Mouse (Mus musculus): ENCODE results near the gene Slc16a5.
"Not testable (repeated sequence)": the region's sequence is repeated elsewhere in the genome, so short reads cannot be mapped to it uniquely, and the experiment has no call there.

Gene Slc16a5

GRCm38 (mm10) chr11:115478296-115478938 is 16.1 kb downstream of the Slc16a5 start:
- DNase-seq (ENCODE audit: low read depth, low spot score): no peak

DNA sequence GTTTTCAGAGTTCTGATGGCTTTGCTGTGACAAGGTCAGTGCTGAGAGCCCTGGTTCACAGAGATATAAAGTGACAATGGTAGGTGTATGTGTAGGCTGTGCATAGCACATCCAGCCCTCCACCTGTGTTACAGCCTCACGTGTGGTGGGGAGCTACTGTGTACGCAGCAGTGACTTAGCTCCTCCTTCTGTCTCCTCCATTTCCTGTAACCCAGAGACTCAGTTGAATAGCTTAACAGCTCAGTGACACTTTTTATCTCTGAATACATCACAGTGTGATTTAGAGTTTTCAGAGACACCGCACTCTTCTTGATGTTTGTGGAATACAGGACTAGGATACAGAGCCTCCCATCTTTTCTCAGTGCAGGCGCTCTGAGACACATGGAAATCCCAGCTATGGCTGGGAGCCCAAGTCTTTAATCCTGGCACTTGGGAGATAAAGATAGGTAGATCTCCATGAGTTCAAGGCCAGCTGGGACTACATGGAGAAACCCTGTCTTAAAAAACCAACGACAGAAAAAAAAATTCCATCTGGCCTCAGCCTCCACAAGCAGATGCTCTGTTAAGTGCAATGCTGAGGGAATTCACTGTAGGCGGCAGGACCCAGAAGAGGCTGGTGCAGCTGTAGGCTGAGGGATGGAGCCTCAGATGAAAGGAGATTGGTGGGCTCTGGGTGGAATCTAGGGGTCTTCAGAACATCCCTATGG is 19.4 kb downstream of the Slc16a5 start:
- no peak for DNase-seq (ENCODE audit: low read depth, low spot score)

- no peak for DNase-seq (ENCODE audit: low read depth, low spot score)
Observed at GRCm38 (mm10) chr11:115483278-115483677, 21.0 kb downstream of the Slc16a5 start.

DNA sequence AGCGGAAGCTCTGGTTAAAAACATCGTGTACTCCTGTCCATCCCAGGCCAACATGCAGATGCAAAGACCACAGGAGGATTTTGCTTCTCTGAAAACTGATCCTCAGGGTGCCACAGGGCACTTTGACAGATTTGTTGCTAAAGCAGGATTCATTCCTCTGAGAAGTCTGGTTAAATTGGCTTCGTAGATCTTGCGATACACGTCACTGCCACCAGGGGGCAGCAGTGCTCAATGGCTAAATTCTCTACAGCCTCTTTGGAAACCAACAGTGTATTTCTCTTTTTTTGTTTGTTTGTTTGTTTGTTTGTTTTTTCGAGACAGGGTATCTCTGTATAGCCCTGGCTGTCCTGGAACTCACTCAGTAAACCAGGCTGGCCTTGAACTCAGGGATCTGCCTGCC is 21.5 kb downstream of the Slc16a5 start:
- peak; percentile 75 for DNase-seq (ENCODE audit: low read depth, low spot score)

DNA sequence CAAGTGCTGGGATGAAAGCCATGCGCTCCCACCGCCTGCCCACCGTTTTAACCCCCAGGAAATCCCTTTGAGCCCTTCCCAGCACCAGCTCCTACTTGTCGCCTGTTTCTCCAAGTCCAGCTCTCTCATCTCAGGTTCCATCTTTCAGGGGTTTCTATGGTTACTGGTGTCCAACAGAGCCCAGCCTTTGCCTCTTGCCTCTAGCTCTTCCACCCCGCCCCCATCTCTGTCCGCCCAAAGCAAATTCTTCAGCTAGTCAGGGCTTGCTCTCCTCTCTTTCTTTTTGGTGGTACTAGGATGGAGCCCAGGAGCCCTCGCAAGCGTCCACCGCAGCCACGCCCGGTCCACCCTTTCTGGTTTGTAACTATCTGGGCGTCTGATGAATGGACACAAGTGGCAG is 22.9 kb downstream of the Slc16a5 start:
- no peak for DNase-seq (ENCODE audit: low read depth, low spot score)

DNA sequence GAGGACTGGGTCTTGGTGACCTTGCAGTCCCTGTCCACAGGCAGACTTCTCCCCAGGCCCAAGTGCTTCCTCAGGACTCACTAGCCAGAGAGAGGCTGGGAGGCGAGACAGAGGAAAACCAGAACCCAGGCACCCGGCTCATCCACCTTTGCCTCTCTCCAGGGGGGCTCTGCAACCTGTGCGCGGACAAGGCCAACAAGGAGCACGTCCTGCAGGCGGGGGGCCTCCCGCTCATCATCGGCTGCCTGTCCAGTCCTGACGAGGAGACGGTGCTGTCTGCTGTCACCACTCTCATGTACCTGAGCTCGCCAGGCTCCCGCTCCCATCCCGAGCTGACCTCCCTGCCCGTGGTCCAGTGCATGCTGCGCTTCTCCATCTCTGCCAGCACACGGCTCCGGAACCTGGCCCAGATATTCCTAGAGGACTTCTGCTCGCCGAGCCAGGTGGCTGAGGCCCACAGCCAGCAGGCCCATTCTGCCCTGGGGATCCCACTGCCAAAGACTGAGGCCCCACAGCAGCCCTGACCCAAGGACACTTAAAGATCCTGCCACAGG is 26.4 kb downstream of the Slc16a5 start:
- no peak for DNase-seq (ENCODE audit: low read depth, low spot score)

DNA sequence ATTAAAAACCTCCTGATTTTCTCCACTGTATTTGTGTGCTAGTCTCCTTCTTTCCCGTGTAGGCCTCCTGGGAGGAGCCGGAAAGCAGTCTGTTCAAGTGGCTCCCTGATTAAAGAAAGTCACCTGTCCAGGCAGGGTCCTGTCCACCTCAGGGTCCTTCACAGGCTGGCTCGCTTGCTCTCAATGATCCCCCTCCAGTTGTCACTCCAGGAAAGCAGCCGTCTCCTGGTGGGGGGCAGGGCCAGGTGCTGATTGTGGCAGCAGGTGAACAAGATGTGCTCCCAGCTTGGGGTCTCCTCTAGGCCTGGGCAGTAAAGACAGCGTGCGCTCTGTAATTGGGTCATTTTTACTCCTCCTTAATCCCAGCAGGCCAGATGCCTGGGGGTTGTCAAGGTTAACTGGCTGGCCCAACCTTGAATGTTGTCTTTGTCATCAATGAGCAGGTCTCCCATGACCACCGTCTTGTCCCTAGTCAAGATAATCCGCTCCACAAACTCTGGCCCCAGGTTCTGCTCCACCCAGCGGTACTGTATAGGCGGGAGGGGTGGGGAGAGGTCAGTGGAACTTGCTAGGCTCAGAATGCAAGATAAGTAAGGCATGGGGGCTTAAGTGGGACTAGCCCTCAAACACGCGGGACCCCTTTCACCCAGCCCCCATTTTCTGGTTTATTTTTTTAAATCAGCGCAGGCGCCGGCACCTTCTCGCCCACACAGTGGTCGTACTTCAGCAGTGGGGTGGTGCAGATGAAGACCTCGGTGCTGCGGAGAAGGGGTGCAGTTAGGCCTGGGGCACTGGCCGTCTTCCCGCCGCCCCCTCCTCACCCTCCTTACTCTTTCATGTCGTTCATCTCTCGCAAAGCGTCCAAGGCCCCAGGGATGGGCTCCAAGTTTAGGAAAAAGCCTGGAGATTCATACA is 28.4 kb downstream of the Slc16a5 start:
- no peak for DNase-seq (ENCODE audit: low read depth, low spot score)

DNA sequence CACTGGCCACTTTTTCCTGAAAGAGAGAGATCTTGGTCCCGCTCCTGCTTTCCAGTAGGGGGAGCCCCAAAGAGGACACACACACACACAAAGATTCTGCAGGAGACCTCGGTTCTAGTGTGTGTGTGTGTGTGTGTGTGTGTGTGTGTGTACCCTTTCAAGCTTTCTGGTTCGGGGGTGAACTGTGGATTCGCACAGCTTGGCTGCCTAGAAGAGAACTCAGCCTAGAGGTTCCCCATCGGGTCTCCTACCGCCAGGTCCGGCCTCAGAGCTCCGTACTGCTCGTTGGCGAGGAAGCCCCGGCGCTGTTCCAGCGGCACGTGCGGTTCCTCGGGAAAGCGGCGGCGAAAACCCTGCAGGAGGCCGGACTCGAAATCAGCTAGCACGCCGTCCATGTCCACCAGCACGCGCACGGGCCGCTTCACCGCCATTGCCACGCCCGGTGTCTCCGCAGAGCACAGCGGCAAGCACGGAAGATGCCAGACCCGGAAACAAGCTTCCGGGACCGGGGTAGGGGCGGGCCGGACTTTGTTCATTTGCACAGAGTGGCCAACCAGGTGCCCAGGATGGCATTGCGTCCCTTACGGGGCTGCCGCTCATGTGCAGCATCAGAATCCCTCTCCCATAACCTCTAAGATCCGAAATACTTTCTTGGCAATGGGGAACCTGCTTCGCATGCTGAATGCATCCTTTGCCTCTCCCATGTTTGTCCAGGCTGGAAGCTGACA is 29.2 kb downstream of the Slc16a5 start, which contains the start of gene Nt5c:
Nt5c (minus strand) TSS at position 507 of the 728 bp plus-strand sequence.
- DNase-seq (ENCODE audit: low read depth, low spot score): peak; percentile 48

- no peak for DNase-seq (ENCODE audit: low read depth, low spot score)
Observed at GRCm38 (mm10) chr11:115492387-115492786, 30.1 kb downstream of the Slc16a5 start.

DNA sequence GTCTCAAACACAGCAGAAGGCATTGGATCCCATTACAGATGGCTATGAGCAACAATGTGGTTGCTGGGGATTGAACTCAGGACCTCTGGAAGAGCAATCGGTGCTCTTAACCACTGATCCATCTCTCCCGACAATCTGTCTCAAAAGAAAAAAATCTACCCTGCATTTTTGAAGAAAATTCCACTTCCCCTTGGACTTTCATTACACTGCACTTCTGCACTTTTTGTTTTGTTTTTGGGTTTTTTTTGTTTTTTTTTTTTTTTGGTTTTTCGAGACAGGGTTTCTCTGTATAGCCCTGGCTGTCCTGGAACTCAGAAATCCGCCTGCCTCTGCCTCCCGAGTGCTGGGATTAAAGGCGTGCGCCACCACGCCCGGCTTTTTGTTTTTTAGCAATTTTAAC is 34.3 kb downstream of the Slc16a5 start:
- DNase-seq (ENCODE audit: low read depth, low spot score): not testable (repeated sequence)

DNA sequence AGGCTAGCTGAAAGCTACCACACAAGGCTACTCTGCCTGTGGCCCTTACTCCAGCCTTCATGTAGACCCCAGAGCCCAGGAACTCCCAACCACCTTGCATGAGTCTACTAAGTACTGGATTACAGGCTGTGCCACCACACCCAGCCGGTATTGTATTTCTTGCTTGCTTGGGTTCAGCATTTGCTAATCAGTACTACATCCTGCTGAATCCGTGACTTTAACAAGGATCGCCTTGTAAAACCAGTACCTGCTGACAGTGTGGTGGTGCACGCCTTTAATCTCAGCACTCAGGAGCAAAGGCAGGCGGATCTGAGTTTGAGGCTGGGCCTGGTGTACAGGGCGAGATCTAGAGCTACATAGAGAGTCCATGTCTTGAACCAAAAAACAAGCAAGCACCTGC is 40.4 kb downstream of the Slc16a5 start:
- no peak for DNase-seq (ENCODE audit: low read depth, low spot score)

DNA sequence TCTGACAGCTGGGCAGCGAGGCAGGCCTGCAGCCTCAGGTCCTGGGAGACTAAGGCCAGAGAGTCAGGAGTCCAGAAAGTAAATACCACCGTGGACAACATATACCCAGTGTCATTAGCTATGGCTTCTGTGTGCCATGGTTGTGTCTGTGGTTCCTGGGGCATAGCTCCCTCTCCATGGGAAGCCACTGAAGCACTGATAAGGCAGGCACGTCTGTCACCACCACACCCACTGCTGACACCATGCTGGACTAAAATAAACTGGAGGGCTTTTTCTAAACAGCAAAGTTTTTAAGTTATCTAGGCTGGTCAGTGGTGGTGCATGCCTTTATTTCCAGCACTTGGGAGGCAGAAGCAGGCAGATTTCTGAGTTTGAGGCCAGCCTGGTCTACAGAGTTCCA is 44.3 kb downstream of the Slc16a5 start:
- DNase-seq (ENCODE audit: low read depth, low spot score): no peak

DNA sequence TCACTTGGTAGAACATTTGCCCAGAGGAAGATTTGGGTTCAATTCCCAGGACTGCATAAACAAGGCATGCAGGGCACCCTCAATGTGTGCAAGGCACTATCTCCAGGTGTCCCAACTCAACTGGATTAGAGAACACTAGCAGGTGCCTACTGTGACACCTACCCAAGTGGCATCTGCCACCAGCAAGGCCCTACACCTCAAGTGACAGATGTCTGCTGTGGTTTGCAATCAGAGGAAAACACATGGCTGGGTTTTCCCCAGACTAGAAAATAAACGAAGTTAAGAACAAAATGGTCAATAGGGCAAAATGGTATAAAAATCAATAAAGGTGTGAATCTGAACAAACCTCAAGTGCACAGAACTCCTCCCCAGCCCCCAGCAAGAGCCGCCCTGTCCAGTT is 45.8 kb downstream of the Slc16a5 start:
- DNase-seq (ENCODE audit: low read depth, low spot score): no peak

DNA sequence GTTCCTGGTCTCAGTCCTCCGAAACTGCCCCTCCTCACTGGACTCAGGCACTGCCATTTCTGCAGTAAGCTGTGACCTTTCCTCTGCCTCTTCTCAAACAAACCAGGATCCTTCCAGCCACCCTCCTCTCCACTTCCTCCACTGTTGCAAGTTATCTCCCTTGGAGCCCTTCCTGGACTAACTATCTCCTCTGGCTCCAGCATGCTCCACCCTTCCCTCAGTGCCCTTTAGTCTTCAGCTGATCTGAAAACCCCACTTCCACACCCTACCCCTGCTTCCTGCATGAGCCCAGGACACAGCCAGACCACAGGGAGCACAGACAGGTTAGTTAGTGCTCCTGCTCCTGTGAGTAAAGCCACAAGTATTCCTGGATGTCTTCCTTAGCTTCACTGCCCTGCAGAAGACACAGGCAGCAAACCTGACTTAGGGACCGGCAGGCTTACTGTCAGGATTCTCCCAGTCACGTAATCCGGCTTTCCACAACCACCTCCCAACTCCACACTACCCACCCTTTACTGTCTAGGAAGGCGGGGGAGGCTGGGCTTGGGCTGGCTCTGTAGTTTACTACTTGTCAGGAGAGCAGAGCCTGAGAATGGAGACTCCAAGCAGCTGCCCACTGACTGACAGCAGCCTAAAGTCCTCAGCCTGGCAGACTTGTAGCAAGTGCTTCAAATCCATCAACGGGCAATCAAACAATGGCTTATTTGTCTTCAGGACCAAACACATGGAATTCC is 47.7 kb downstream of the Slc16a5 start:
- peak; percentile 32 for DNase-seq (ENCODE audit: low read depth, low spot score)

- no peak for DNase-seq (ENCODE audit: low read depth, low spot score)
Observed at GRCm38 (mm10) chr11:115510507-115510888, 48.2 kb downstream of the Slc16a5 start.

DNA sequence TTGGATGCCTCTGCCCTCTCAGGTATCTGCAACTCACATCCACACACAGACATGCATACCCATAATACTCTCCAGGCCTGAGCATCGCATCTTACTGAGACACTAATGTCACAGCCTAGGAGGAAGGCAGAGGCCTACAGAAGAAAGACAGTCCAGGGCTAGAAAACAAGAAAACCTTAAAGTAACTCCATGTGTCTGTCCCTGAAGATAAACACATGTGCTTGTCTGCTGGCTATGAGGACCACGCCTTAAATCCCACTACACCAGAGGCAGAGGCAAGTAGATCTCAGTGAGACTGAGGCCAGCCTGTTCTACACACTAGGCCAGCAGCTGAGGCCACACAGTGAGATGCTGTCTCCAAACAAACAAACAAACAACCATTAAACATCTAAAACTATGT is 48.8 kb downstream of the Slc16a5 start:
- no peak for DNase-seq (ENCODE audit: low read depth, low spot score)

DNA sequence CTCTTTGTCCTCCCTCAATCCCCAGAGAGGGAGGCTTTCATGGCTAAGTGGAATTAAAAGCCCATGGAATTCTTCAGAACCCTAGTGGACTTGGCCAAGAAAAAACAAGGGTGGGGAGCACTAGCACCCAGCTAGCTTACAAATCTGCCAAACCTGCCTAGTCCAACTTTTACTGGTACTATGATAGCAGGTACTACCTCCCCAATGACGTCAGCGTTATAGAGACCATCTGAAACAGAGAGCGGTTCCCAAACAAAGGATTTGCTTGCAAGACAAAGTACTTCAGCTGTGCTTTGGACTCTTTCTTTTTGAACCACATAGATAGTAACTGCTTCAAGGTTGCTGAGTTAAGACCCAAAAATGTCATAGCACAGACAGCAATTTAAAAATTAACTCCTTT is 49.7 kb downstream of the Slc16a5 start:
- no peak for DNase-seq (ENCODE audit: low read depth, low spot score)

DNA sequence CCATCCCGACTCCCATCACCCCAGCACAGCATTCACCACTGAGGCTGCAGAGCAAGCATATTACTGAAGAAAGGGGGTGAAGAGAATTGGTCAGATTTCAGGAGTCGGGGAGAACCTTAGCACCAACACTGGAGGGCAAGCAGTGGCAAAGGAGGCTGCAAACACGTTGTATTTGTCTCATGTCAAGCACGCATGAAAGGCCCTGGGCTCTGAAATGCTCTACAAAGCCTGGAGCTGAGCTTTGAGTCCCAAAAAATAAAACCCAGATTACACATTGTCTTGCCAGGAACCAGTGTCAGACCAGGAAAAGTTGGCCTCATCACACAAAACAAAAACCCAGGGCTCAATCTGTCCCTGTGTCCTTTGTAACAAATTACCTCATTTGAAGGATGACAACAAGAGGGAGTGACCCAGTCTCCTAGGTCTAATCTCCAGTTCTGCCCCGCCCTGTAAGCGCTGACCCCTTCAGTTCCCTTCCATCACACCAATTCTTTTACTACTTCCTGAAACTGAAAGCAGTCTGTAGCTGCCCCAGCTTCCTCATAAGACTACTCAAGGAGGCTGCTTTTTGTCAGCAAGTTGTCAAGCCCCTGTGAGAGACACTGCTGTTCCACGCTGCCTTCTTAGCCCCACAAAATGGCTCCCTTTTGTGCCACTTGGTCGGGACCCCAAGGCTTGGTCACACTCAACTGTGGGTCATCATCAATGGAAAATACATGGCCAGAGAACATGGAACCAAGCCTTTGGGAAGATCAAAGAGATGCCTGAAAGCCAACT is 50.3 kb downstream of the Slc16a5 start:
- DNase-seq (ENCODE audit: low read depth, low spot score): no peak

DNA sequence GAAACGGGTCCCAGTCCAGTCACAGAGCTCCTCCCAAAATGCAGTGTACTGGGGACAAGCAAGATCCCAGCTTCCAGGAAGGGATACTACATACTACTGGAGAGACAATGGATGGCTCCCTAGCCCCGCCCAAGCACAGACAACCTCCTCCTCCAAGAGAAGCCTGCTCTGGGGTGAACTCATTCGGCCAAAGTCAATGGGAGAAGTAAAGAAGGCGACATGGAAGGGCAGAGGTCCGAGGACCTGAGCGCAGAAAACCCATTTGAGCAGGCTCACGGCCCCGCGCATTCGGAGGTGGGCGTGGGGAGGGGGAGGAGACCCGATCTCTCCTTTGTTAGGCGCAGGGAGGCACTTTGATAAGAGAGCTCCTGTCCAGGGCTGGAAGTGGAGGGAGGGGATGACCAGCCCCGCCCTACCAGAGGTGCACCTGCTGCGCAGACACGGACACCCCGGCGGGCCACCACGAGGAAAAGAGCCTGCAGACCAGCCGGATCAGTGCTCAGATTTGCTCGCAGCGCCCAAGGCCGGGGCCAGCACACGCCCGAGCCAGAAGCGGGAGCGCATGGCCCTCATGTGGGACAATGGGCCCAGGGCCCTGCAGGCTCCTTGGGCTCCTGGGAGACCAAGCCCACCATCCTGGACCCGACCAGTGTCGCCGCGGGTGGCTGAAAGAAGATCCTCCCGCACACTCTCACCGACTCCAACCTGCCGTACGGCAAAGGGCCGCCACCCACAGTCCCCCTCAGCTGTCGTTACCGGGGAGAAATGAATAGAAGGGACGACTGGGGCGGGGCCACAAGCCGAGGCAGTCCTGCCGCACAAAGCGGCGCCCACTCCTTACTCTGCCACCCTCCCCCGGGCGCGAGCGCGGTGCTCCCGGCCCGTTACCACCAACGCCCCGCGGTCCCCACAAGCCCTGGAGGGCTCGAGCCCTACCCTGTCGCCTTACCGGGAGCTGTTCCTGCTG is 51.3 kb downstream of the Slc16a5 start:
- DNase-seq (ENCODE audit: low read depth, low spot score): no peak

Data from retina, postnatal 7 days (tissue).